Mouse (Mus musculus) neural tube, embryonic 14.5 days (tissue): ENCODE results near the gene Ap2b1. TPM values are rescaled to one million over a fixed set of nuclear protein-coding genes. Genes with fewer than 3 reads are reported as not detected.

ENCODE experiments used
- ATAC-seq: fragments of 200-750 bp; cut with Nextera tagmentation; 2 replicates; pipeline ENCODE4 v1.8.0; 2017; ENCODE audit warnings: low read depth, mild to moderate bottlenecking, moderate TSS enrichment, moderate library complexity
- H3K27ac ChIP-seq: fragments of 300-500 bp; sonication (generic); 2 replicates; pipeline ENCODE4 v1.5.1; 2014; ENCODE audit warnings: low read depth, mild to moderate bottlenecking, control low read depth, low read length, moderate library complexity, mixed read lengths
- H3K27me3 ChIP-seq: fragments of 300-500 bp; sonication (generic); 2 replicates; pipeline ENCODE4 v1.6.1; 2014; ENCODE audit warnings: low read length; ENCODE audit not compliant: control insufficient read depth, insufficient read depth
- H3K36me3 ChIP-seq: fragments of 300-500 bp; sonication (generic); 2 replicates; pipeline ENCODE4 v1.6.1; 2014; ENCODE audit warnings: low read length, mixed read lengths; ENCODE audit not compliant: control insufficient read depth, insufficient read depth
- H3K4me1 ChIP-seq: fragments of 300-500 bp; sonication (generic); 2 replicates; pipeline ENCODE4 v1.6.1; 2014; ENCODE audit warnings: low read length; ENCODE audit not compliant: control insufficient read depth, insufficient read depth
- H3K4me2 ChIP-seq: fragments of 300-500 bp; sonication (generic); 2 replicates; pipeline ENCODE4 v1.6.1; 2014; ENCODE audit warnings: mild to moderate bottlenecking, low read depth, low read length, control low read depth
- H3K4me3 ChIP-seq: fragments of 300-500 bp; sonication (generic); 2 replicates; pipeline ENCODE4 v1.5.1; 2014; ENCODE audit warnings: low read depth, low read length, control low read depth, mixed read lengths
- H3K9ac ChIP-seq: fragments of 300-500 bp; sonication (generic); replicated peaks from 2 replicates; pipeline ENCODE4 v1.6.1; 2014; ENCODE audit warnings: low read depth, mild to moderate bottlenecking, control low read depth, low read length, mixed read lengths
- H3K9me3 ChIP-seq: fragments of 300-500 bp; sonication (generic); 2 replicates; pipeline ENCODE4 v1.6.1; 2016; ENCODE audit warnings: low read length; ENCODE audit not compliant: control insufficient read depth
- WGBS: fragments of 180-500 bp; shearing (Covaris S2); extraction: QIAGEN DNeasy Blood & Tissue Kit; methylation state at CpG from one replicate; pipeline ENCODE4 v1.1.7; 2014; 5-methylcytosine and 5-hydroxymethylcytosine counted together
- polyA plus RNA-seq: library from polyadenylated mRNA; unstranded; fragments of >200 nt; fragmentation: Nextera tagmentation; extraction: Ambion mirVana; gene quantifications from 2 replicates; pipeline ENCODE4 v1.2.1, GENCODE M21; 2014

The Ap2b1 gene
- polyA plus RNA-seq, 1 experiment from 2014 or later: 155 TPM

GRCm38 (mm10) chr11:83357421-83357820 lies 58.6 kb downstream of the Ap2b1 start:
- Histone ChIP-seq H3K4me1 (no peaks in the 10 kb centered on the region), H3K27me3 (no peaks in the 10 kb centered on the region), H3K4me2 (no peak overlapping the region), H3K27ac (no peak overlapping the region), H3K4me3 (no peak overlapping the region), H3K36me3 (peaks cover 2% of the 10 kb centered on the region; the same call in 1 of the 2 replicates), H3K9me3 (no peaks in the 10 kb centered on the region), H3K9ac (no peak overlapping the region)
- WGBS: 71% methylated on average over 3 of the region's 3 CpGs
- no peak for ATAC-seq

GRCm38 (mm10) chr11:83364656-83365055 lies 65.8 kb downstream of the Ap2b1 start:
- Histone ChIP-seq H3K36me3 (peaks cover 26% of the 10 kb centered on the region; the same call in 1 of the 2 replicates), H3K9ac (no peak overlapping the region), H3K4me2 (no peak overlapping the region), H3K4me3 (no peak overlapping the region), H3K27ac (no peak overlapping the region), H3K9me3 (no peaks in the 10 kb centered on the region), H3K27me3 (no peaks in the 10 kb centered on the region), H3K4me1 (no peaks in the 10 kb centered on the region)
- 96% methylated on average over 6 of the region's 6 CpGs for WGBS
- ATAC-seq: no peak

- ATAC-seq: no peak
These were observed 72.4 kb downstream of the Ap2b1 start for GRCm38 (mm10) chr11:83371267-83371666.

GRCm38 (mm10) chr11:83379745-83380341 lies 81.0 kb downstream of the Ap2b1 start:
- 80% methylated on average over 7 of the region's 7 CpGs for WGBS
- H3K36me3 ChIP-seq: peaks cover 33% of the 10 kb centered on the region
- no peak overlapping the region for H3K4me3 ChIP-seq
- peaks cover 8% of the 10 kb centered on the region; the same call in 1 of the 2 replicates for H3K4me1 ChIP-seq
- no peaks in the 10 kb centered on the region for H3K9me3 ChIP-seq
- H3K27me3 ChIP-seq: no peaks in the 10 kb centered on the region
- no peak for ATAC-seq
- no peak overlapping the region for H3K9ac ChIP-seq
- H3K27ac ChIP-seq: no peak overlapping the region
- no peak overlapping the region for H3K4me2 ChIP-seq

More at GRCm38 (mm10) chr11:83371267-83371666, 72.4 kb downstream of the Ap2b1 start:
- Histone ChIP-seq H3K27ac (no peak overlapping the region), H3K4me1 (no peaks in the 10 kb centered on the region), H3K9ac (no peak overlapping the region), H3K4me3 (no peak overlapping the region), H3K4me2 (no peak overlapping the region), H3K27me3 (no peaks in the 10 kb centered on the region), H3K36me3 (peaks cover 42% of the 10 kb centered on the region; the same call in 1 of the 2 replicates), H3K9me3 (no peaks in the 10 kb centered on the region)
- WGBS: 82% methylated on average over 4 of the region's 4 CpGs

GRCm38 (mm10) chr11:83382876-83383531 lies 84.2 kb downstream of the Ap2b1 start:
- Histone ChIP-seq H3K9ac (no peak overlapping the region), H3K4me1 (peaks cover 8% of the 10 kb centered on the region; the same call in 1 of the 2 replicates), H3K4me2 (no peak overlapping the region), H3K27me3 (no peaks in the 10 kb centered on the region), H3K27ac (no peak overlapping the region), H3K4me3 (no peak overlapping the region), H3K9me3 (no peaks in the 10 kb centered on the region), H3K36me3 (peaks cover 15% of the 10 kb centered on the region)
- ATAC-seq: no peak
- 29% methylated on average over 9 of the region's 9 CpGs for WGBS

- Histone ChIP-seq H3K9me3 (no peaks in the 10 kb centered on the region), H3K27me3 (no peaks in the 10 kb centered on the region), H3K36me3 (peaks cover 10% of the 10 kb centered on the region), H3K27ac (no peak overlapping the region), H3K9ac (no peak overlapping the region), H3K4me1 (peaks cover 8% of the 10 kb centered on the region; the same call in 1 of the 2 replicates), H3K4me3 (no peak overlapping the region), H3K4me2 (no peak overlapping the region)
- 39% methylated on average over 1 of the region's 1 CpGs for WGBS
- no peak for ATAC-seq
These were observed 84.7 kb downstream of the Ap2b1 start for GRCm38 (mm10) chr11:83383532-83383887.

GRCm38 (mm10) chr11:83393062-83393461 lies 94.2 kb downstream of the Ap2b1 start:
- H3K27me3 ChIP-seq: no peaks in the 10 kb centered on the region
- H3K4me2 ChIP-seq: no peak overlapping the region
- no peak overlapping the region for H3K27ac ChIP-seq
- ATAC-seq: no peak
- no peaks in the 10 kb centered on the region for H3K9me3 ChIP-seq
- H3K4me1 ChIP-seq: no peaks in the 10 kb centered on the region
- H3K9ac ChIP-seq: no peak overlapping the region
- WGBS: 95% methylated on average over 4 of the region's 4 CpGs
- no peak overlapping the region for H3K4me3 ChIP-seq
- peaks cover 49% of the 10 kb centered on the region for H3K36me3 ChIP-seq

GRCm38 (mm10) chr11:83394802-83395439 lies 96.1 kb downstream of the Ap2b1 start:
- Histone ChIP-seq H3K27ac (no peak overlapping the region), H3K4me2 (no peak overlapping the region), H3K4me3 (no peak overlapping the region), H3K36me3 (peaks cover 46% of the 10 kb centered on the region), H3K9ac (no peak overlapping the region), H3K9me3 (no peaks in the 10 kb centered on the region), H3K27me3 (no peaks in the 10 kb centered on the region), H3K4me1 (no peaks in the 10 kb centered on the region)
- no peak for ATAC-seq
- WGBS: 18% methylated on average over 6 of the region's 6 CpGs

- no peaks in the 10 kb centered on the region for H3K4me1 ChIP-seq
- no peak overlapping the region for H3K27ac ChIP-seq
- H3K4me3 ChIP-seq: no peak overlapping the region
- no peak for ATAC-seq
- WGBS: 94% methylated on average over 7 of the region's 7 CpGs
- H3K27me3 ChIP-seq: no peaks in the 10 kb centered on the region
- no peak overlapping the region for H3K9ac ChIP-seq
- no peak overlapping the region for H3K4me2 ChIP-seq
- H3K36me3 ChIP-seq: peaks cover 37% of the 10 kb centered on the region
- no peaks in the 10 kb centered on the region for H3K9me3 ChIP-seq
These were observed 98.8 kb downstream of the Ap2b1 start for GRCm38 (mm10) chr11:83397626-83398025.
